Mouse (Mus musculus) CD4-positive naive resting alpha-beta T cell, adult 57 days (primary cell): ENCODE results near the gene Gm7978. TPM values are rescaled to one million over a fixed set of nuclear protein-coding genes. Genes with fewer than 3 reads are reported as not detected.

Source experiments
- total RNA-seq: library from RNA; stranded (reverse); gene quantifications from one replicate; pipeline ENCODE4 v1.2.4, GENCODE M21; 2023

Gene Gm7978
- not detected for total RNA-seq

GRCm38 (mm10) chr5:95736073-95736472 lies at the start of gene Gm7978:
TSS of gene Gm7978 (minus strand) at chr5:95736173.

GRCm38 (mm10) chr5:95775690-95776089 lies 39.7 kb upstream of the Gm7978 start, which contains the start of gene E330014E10Rik:
TSS of gene E330014E10Rik (plus strand) at chr5:95775990.

GRCm38 (mm10) chr5:95741714-95742113 lies 5.7 kb upstream of the Gm7978 start, which contains the start of gene Gm7982:
TSS of gene Gm7982 (plus strand) at chr5:95742014.

Other genes with a start within 250 kb of the Gm7978 start
- not detected for gene Gm3286, start 225.4 kb downstream of the Gm7978 start, total RNA-seq
- gene Gm7971, start 141.3 kb downstream of the Gm7978 start, total RNA-seq, result not detected
- gene Gm7982, start 5.8 kb upstream of the Gm7978 start, total RNA-seq, result not detected
- gene E330014E10Rik, start 39.8 kb upstream of the Gm7978 start, total RNA-seq, result not detected
- 0.50 TPM for gene Cxcl13, start 220.8 kb upstream of the Gm7978 start, total RNA-seq